Mouse (Mus musculus) gastrocnemius, adult 2 months (tissue): ENCODE data around the gene Neu2. TPM values are rescaled to one million over a fixed set of nuclear protein-coding genes. Genes with fewer than 3 reads are reported as not detected.

ENCODE experiments used
- DNase-seq: peaks from one replicate; pipeline ENCODE4 v3.0.0; 2022
- H3K27ac ChIP-seq: fragments of 200-600 bp; 2 replicates; pipeline ENCODE4 v1.8.1; 2022; ENCODE audit warnings: mild to moderate bottlenecking
- H3K4me3 ChIP-seq: fragments of 200-600 bp; 2 replicates; pipeline ENCODE4 v1.8.1; 2022; ENCODE audit warnings: mild to moderate bottlenecking, moderate library complexity
- CTCF ChIP-seq: fragments of 200-600 bp; IDR thresholded peaks from 2 replicates; pipeline ENCODE4 v1.8.1; 2022; ENCODE audit warnings: antibody characterized with exemption, mild to moderate bottlenecking, moderate library complexity
- intact Hi-C: fragments of 180-260 bp; cut with DNase I; formaldehyde crosslinking; loops from one replicate; pipeline ENCODE4 v1.15.1; 2025
- total RNA-seq, 2 experiments: library from RNA; stranded (reverse); gene quantifications; 2 replicates each; pipeline ENCODE4 v1.2.3; 2021

The Neu2 gene
- total RNA-seq, 2 experiments from 2014 or later = 8.9 to 11.7 TPM

DNA sequence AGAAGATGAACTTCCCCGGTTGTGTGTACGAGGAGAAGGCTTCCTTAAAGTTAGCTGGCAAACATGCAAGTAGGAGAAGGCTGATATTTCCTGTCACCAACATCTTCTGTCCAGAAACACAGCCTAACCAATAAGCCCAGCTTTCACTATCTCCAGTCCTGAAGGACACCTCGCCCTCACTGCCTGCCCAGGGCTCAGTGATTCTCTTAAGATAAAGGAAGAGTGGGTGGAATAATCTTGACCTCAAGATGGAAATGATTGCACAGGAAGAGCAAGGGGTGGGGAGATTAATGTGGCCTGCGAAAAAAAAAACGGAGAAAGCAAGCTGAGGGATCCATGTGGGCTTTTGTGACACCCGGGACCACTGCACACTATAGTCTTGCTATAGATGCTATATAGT, 136.1 kb downstream of the Neu2 start:
- intact Hi-C loops = no loop called here
- no peak for TF ChIP-seq CTCF
- Histone ChIP-seq H3K27ac (no peak overlapping the region), H3K4me3 (no peak overlapping the region)
- DNase-seq = no peak

Other genes with a start within 250 kb of the Neu2 start
- gene Efhd1, start 245.5 kb upstream of the Neu2 start, total RNA-seq = 1 to 10 TPM; 3.7 to 7.4 TPM
- gene Gigyf2, start 182.9 kb upstream of the Neu2 start, total RNA-seq = 10 to 100 TPM; 38.2 to 40.2 TPM
- under 1 TPM in 1 of 2 experiments, not detected in 1; 0.25 TPM for gene Kcnj13, start 115.2 kb upstream of the Neu2 start, total RNA-seq
- not detected for gene Snorc, start 39.6 kb upstream of the Neu2 start, total RNA-seq
- gene Ngef, start 64.0 kb downstream of the Neu2 start, total RNA-seq = under 1 TPM; 0.08 to 0.17 TPM
- gene Inpp5d, start 110.4 kb downstream of the Neu2 start, total RNA-seq = 1 to 10 TPM; 3.8 to 4.2 TPM
- gene Atg16l1, start 246.0 kb downstream of the Neu2 start, total RNA-seq = 10 to 100 TPM; 16.3 to 18.7 TPM